Mouse (Mus musculus) kidney, postnatal 14 days (tissue): ENCODE data around the gene Cyp27a1.

ENCODE experiments used
- DNase-seq: peaks from one replicate; pipeline ENCODE4 v3.0.0; 2022; ENCODE audit warnings: mixed read lengths

The Cyp27a1 gene

GRCm38 (mm10) chr1:74713099-74713858, at the start of gene Cyp27a1:
Gene Cyp27a1, plus strand, starts transcription at chr1:74713574.
- DNase-seq: peak; percentile 71

- DNase-seq: no peak
Measured at GRCm38 (mm10) chr1:74665153-74665552, 48.2 kb upstream of the Cyp27a1 start.

DNA sequence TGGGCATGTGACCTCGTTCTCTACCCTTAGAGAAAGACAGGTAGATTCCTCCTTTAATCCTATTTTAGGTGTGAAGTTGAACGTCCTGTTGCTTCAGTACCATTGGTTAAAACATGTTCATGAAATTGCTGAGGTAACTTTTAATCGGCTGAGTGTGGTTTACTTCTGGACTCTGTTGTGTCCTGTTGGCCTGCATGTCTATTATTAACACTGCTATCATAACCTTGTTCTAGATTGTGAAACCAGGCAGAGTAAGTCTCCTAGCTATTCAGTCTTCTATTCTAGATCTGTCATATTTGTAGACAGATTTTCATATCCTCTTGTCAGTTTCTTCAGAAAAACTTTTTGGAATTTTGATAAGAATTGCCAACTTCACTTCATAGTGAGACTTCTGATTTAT, 45.0 kb upstream of the Cyp27a1 start:
- no peak for DNase-seq

- no peak for DNase-seq
Measured at GRCm38 (mm10) chr1:74672731-74673130, 40.6 kb upstream of the Cyp27a1 start.

DNA sequence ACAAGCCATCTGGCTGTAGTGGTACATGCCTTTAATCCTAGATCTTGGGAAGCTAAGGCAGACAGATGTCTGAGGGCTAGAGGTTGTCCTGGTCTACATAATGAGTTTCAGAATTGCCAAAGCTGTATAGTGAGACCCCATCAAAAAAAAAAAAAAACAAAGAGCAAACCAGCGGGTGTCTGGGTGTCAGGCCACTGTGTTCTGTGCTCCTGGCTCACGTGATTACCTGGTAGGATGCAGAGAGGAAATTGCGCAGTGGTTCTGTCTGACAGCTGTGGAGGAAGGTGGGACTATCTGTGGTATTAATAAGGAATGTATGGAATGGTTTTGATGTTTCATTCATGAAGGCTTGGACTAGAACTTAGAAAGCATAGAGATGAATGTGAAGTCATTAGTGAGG, 36.5 kb upstream of the Cyp27a1 start:
- no peak for DNase-seq

DNA sequence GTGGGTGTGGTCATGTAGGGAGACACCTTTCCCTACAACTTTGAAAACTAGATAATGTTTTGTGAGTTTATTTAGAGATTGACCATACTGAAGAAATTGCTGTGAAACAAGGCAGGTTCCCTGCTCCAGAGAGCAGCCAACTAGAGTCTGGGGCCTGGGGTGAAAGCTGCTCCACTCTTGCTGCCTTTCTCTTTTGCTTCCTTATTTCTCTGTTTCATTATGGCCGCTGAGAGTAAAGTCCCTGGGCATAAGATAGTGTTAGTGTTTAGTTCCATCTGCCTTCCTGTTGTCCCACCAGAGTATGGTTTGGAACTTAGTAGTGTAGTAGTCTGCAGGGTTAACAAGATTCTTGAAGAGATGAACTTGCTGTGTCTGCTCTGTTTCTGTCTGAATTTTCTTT, 35.5 kb upstream of the Cyp27a1 start:
- no peak for DNase-seq

DNA sequence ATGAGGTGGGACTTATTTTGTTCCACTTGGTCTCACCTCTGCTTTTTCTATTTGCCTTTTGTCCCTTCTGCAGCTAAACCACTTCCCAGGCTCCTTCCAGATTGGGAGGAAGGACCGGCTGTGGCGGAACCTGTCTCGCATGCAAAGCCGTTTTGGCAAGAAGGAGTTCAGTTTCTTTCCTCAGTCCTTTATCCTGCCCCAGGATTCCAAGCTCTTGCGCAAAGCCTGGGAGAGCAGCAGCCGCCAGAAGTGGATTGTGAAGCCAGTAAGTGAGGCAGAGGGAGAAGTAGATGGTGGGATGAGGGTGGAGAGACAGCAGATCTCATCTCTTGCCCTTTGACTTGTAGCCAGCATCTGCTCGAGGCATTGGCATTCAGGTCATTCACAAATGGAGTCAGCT, 26.2 kb upstream of the Cyp27a1 start:
- DNase-seq: no peak

DNA sequence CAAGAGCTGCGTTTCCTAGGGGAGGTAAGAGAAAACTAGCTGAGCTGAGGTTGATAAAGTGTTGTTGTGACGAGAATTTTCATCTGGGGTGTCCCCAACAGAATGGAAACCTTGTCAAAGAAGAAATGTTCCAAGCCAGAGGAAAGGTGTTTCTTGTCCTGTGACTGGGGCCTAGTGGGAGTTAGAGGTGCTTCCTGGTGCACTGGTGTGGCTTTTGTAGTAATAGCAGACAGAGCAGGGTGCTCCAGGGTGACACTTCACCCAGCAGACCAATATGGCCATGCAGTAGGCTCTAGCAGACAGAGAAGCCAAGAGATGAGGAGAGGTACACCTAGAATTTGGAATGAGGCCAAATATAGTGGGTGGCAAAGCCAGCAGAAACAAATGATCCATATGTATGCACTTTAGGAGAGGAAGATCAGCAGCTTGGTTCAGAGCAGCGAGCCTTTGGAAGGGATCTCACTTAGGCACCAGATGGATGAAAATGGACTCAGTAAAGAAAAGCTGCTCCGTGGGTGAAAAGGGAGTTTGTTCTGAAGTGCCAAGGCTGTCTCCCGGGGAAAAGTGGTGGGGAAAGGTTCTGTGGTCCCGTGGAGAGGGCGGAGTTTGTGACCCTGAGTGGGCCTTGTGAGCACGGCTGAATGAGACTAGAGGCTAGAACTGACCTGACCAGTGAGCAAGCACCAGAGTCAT, 19.3 kb upstream of the Cyp27a1 start:
- DNase-seq: no peak

GRCm38 (mm10) chr1:74695836-74696235, 17.5 kb upstream of the Cyp27a1 start:
- no peak for DNase-seq

GRCm38 (mm10) chr1:74697416-74697815, 16.0 kb upstream of the Cyp27a1 start:
- DNase-seq: peak; percentile 23

GRCm38 (mm10) chr1:74698353-74698752, 15.0 kb upstream of the Cyp27a1 start:
- DNase-seq: no peak

DNA sequence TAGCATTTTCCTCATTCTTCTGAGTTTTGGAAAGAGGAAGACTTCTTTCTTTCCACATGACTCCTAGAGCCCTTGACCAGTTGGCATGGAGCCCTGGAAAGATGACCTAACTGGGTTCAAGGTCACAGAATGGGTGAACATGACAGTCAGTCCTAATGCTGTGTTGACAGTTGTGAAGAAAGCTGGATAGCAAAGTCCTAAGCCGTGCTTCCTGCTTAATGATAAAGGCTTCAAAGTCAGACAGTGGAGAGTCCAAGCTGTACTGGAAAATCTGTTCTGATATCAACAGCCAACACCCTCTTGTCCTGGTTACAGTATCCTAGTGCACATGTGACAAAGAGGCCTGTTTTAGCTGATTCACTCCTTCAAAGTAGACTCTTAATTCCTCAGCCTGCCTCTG, 14.6 kb upstream of the Cyp27a1 start:
- DNase-seq: peak; percentile 13

DNA sequence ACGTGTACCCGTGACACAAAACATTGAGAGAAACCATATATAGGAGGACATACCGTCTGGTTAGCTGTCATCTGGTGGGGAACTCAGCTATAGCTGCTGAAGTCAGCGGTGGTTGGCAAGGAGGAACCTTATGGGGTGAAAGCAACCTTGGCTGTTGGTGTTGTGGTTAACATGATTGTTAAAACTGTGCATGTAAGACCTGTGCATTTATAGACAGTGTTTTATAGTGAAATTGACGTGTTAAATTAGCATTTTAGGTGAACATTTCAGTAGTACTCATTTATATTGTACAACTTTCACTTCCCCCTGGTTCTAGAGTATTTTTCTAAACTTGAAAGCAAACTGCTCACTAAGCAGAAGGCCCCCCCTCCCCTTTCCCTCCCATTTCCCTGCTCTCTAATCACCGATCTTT, 11.2 kb upstream of the Cyp27a1 start:
- no peak for DNase-seq

GRCm38 (mm10) chr1:74704156-74704555, 9.2 kb upstream of the Cyp27a1 start:
- DNase-seq: no peak

DNA sequence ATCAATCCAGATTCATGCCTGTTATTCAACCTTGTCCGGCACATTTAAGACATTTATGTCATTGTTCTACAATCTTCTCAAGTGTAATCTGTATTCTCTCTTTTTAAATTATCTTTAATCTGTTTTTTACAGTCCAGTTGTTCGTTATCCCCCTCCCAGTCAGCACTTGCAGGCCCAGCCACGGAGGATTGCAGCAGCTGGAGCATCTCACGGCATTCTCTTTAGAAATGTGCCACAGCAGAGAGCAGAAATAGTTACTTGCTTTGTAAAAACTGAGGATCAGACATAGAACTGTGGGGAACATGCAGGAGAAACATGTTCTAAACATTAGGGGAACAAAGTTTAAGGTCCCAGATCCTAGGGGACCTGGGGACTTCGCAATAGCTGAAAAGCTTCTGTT, 8.4 kb upstream of the Cyp27a1 start:
- DNase-seq: peak; percentile 30

DNA sequence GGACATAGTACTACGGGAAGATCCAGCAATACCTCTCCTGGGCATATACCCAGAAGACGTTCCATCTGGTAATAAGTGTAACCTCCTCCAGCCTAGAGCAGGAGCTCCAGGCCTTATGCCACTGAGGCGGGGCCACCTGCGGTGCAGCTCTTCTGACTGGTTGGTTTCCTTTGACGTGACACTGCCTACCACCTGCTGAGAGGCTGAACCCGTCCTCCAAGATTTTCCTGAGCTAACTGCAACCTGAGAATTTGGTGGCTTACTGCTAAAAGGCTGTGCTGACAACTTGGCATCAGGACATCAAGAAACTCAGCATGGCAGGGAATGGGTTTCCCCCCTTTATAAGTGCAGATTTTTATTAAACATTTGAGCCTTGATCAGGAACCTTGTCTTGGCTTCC, 3.8 kb upstream of the Cyp27a1 start:
- DNase-seq: no peak

DNA sequence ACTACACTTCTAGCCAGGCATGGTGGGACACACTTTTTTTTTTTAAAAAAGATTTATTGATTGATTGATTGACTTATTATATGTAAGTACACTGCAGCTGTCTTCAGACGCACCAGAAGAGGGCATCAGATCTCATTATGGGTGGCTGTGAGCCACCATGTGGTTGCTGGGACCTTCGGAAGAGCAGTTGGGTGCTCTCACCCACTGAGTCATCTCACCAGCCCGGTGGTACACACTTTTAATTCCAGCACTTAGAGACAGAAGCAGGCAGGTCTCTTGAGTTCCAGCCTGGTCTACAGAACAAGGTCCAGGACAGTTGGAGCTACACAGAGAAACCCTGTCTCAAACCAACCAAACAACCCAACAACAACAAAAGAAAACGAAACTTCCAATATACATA, 1.3 kb upstream of the Cyp27a1 start:
- no peak for DNase-seq

DNA sequence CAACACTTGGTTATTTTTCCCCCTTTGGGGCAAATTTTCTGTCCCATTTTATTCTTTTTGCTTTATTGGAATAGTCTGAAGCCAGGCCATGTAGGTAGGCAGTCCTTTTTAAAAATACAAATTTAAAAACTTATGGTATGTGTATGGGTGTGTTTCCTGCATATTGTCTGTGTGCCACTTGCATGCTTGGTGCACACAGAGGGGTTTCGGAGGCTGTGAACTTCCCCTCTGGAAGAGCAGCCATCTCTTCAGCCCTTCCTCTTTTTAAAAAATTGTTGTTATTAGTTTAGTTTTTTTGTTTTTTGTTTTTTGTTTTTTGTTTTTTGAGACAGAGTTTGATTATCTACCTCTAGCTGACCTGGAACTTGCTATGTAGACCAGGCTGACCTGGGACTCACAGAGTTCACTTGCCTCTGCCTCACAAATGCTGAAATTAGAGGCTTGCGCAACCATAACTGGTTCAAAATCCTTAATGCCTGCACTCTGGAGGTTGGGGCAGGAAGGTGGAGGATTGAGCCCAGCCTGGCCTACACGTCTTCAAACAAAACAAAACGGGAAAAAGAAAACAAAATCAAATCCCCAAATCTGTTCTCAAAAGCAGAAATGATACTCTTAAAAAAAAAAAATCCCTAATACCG, 794 bp upstream of the Cyp27a1 start:
- no peak for DNase-seq

GRCm38 (mm10) chr1:74713859-74714730, 721 bp downstream of the Cyp27a1 start:
- no peak for DNase-seq

DNA sequence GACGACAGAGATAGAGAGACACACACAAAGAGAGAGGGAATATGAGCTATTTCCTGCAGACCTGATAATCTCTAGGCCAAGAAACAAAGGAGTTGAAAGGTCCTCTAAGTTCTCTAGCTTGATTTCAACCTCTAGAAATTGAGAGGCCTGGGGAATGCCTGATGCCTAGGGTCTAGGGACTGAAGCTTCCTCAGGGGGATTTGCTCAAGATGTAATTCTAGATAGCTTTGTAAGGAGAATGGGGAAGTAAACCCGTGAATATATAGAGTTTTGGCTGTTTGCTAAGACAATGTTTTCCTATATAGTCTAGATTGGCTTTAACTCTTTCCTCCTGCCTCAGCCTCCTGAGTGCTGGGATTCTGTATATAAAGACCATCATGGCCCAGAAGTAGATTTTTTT, 1.6 kb downstream of the Cyp27a1 start:
- DNase-seq: no peak

- no peak for DNase-seq
Measured at GRCm38 (mm10) chr1:74715468-74715867, 2.1 kb downstream of the Cyp27a1 start.

DNA sequence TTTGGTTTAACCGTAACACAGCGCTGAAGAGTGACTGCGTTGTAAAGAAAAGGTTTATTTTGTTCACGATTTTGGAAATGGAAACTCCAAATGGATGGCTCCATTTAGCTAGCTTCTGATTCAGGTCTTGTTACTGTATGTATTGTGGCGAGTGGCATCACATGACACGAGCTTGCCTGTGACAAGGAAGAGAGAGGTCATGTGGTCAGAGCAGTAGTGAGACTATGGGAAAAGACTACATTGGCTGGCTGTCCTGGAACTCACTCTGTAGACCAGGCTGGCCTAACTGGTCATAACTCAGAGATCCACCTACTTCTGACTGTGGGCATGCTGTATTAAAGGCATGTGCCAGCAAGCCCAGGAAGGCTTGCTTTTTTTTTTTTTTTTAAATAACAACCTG, 2.5 kb downstream of the Cyp27a1 start:
- DNase-seq: no peak

GRCm38 (mm10) chr1:74718113-74718512, 4.7 kb downstream of the Cyp27a1 start:
- no peak for DNase-seq
